Mouse (Mus musculus) layer of hippocampus, postnatal 36 days (tissue): ENCODE data around the gene Ttc24. TPM values are rescaled to one million over a fixed set of nuclear protein-coding genes. Genes with fewer than 3 reads are reported as not detected.

ENCODE experiments used
- total RNA-seq, 2 experiments: library from RNA; stranded (reverse); gene quantifications; 2 replicates each; pipeline ENCODE4 v1.2.3; 2021

Gene Ttc24
- total RNA-seq, 2 experiments from 2014 or later: not detected

Other genes with a start within 250 kb of the Ttc24 start
- gene Sh2d2a, start 231.5 kb downstream of the Ttc24 start, total RNA-seq: not detected
- 10 to 100 TPM; 58.3 to 58.6 TPM for gene Prcc, start 192.7 kb downstream of the Ttc24 start, total RNA-seq
- gene Hdgf, start 172.0 kb downstream of the Ttc24 start, total RNA-seq: 100 to 1,000 TPM; 140 to 149 TPM
- 10 to 100 TPM; 54.7 to 59.8 TPM for gene Mrpl24, start 158.8 kb downstream of the Ttc24 start, total RNA-seq
- gene Isg20l2, start 148.0 kb downstream of the Ttc24 start, total RNA-seq: 10 to 100 TPM; 15.0 TPM
- gene Rrnad1, start 147.6 kb downstream of the Ttc24 start, total RNA-seq: 10 to 100 TPM; 23.5 to 27.9 TPM
- 1 to 10 TPM; 1.3 to 3.5 TPM for gene Crabp2, start 129.6 kb downstream of the Ttc24 start, total RNA-seq
- 1 to 10 TPM; 4.0 to 5.4 TPM for gene Nes, start 107.2 kb downstream of the Ttc24 start, total RNA-seq
- 100 to 1,000 TPM; 296 to 327 TPM for gene Bcan, start 78.1 kb downstream of the Ttc24 start, total RNA-seq
- gene Hapln2, start 50.7 kb downstream of the Ttc24 start, total RNA-seq: 10 to 100 TPM; 14.9 to 18.0 TPM
- 10 to 100 TPM; 14.5 to 17.8 TPM for gene Gpatch4, start 35.2 kb downstream of the Ttc24 start, total RNA-seq
- gene Naxe, start 19.8 kb downstream of the Ttc24 start, total RNA-seq: 10 to 100 TPM; 77.7 to 78.1 TPM
- gene Iqgap3, start 3.7 kb upstream of the Ttc24 start, total RNA-seq: under 1 TPM; 0.37 to 0.53 TPM
- 100 to 1,000 TPM; 191 to 207 TPM for gene Mef2d, start 64.1 kb upstream of the Ttc24 start, total RNA-seq
- not detected for gene Rhbg, start 176.4 kb upstream of the Ttc24 start, total RNA-seq
- under 1 TPM; 0.47 to 0.76 TPM for gene Gm38392, start 208.9 kb upstream of the Ttc24 start, total RNA-seq
- 1 to 10 TPM; 5.0 to 5.3 TPM for gene Tsacc, start 218.7 kb upstream of the Ttc24 start, total RNA-seq
- 100 to 1,000 TPM; 185 to 188 TPM for gene Cct3, start 218.8 kb upstream of the Ttc24 start, total RNA-seq
- gene Glmp, start 246.7 kb upstream of the Ttc24 start, total RNA-seq: 10 to 100 TPM; 78.4 to 84.8 TPM